Mouse (Mus musculus) hindbrain, embryonic 11.5 days (tissue): Measurements from ENCODE around the gene Acp5. TPM values are rescaled to one million over a fixed set of nuclear protein-coding genes. Genes with fewer than 3 reads are reported as not detected.

Experiments used
- ATAC-seq: fragments of 200-750 bp; cut with Nextera tagmentation; 2 replicates; pipeline ENCODE4 v1.8.0; 2017; ENCODE audit warnings: mild to moderate bottlenecking, moderate TSS enrichment, moderate library complexity; ENCODE audit not compliant: low FRiP score
- DNase-seq: peaks from one replicate; pipeline ENCODE4 v3.0.0-alpha.2; 2015; ENCODE audit warnings: low spot score
- H3K27ac ChIP-seq: fragments of 300-500 bp; sonication (generic); 2 replicates; pipeline ENCODE4 v1.5.1; 2014; ENCODE audit warnings: mild to moderate bottlenecking, low read depth, low read length
- H3K27me3 ChIP-seq: fragments of 300-500 bp; sonication (generic); 2 replicates; pipeline ENCODE4 v1.6.1; 2014; ENCODE audit warnings: mild to moderate bottlenecking, low read length, moderate library complexity, mixed read lengths; ENCODE audit not compliant: control insufficient read depth, insufficient read depth
- H3K36me3 ChIP-seq: fragments of 300-500 bp; sonication (generic); 2 replicates; pipeline ENCODE4 v1.6.1; 2014; ENCODE audit warnings: mild to moderate bottlenecking, low read length, moderate library complexity, mixed read lengths; ENCODE audit not compliant: control insufficient read depth, insufficient read depth
- H3K4me1 ChIP-seq: fragments of 300-500 bp; sonication (generic); replicated peaks from 2 replicates; pipeline ENCODE4 v1.6.1; 2014; ENCODE audit warnings: low read length, mixed read lengths; ENCODE audit not compliant: control insufficient read depth, insufficient read depth
- H3K4me2 ChIP-seq: fragments of 300-500 bp; sonication (generic); replicated peaks from 2 replicates; pipeline ENCODE4 v1.6.1; 2014; ENCODE audit warnings: mild to moderate bottlenecking, low read depth, low read length
- H3K4me3 ChIP-seq: fragments of 300-500 bp; sonication (generic); 2 replicates; pipeline ENCODE4 v1.5.1; 2014; ENCODE audit warnings: low read depth, low read length
- H3K9ac ChIP-seq: fragments of 300-500 bp; sonication (generic); 2 replicates; pipeline ENCODE4 v1.6.1; 2014; ENCODE audit warnings: low read depth, low read length
- H3K9me3 ChIP-seq: fragments of 300-500 bp; sonication (generic); 2 replicates; pipeline ENCODE4 v1.6.1; 2016; ENCODE audit warnings: low read length; ENCODE audit not compliant: control insufficient read depth
- WGBS: fragments of 180-500 bp; shearing (Covaris S2); extraction: QIAGEN DNeasy Blood & Tissue Kit; methylation state at CpG from one replicate; pipeline ENCODE4 v1.1.7; 2014; 5-methylcytosine and 5-hydroxymethylcytosine counted together
- polyA plus RNA-seq: library from polyadenylated mRNA; unstranded; fragments of >200 nt; fragmentation: Nextera tagmentation; extraction: Ambion mirVana; gene quantifications from 2 replicates; pipeline ENCODE4 v1.2.1, GENCODE M21; 2014

The Acp5 gene
- polyA plus RNA-seq = 17.1 and 18.7 TPM in 2 replicates

GRCm38 (mm10) chr9:22135644-22136390 is at the start of gene Acp5:
Acp5 (minus strand) TSS chr9:22135711.
- no peak within 1 kb of the TSS for H3K27ac ChIP-seq
- no peak within 1 kb of the TSS for H3K9ac ChIP-seq
- H3K4me3 ChIP-seq = no peak within 1 kb of the TSS
- DNase-seq = no peak
- no peaks in the 10 kb centered on the region for H3K36me3 ChIP-seq
- 0 out of 2 replicates have a peak, but pooled peaks cover 2% of the 10 kb centered on the region for H3K4me1 ChIP-seq
- WGBS = 68% methylated on average over 7 of the region's 7 CpGs
- no peak within 1 kb of the TSS for H3K4me2 ChIP-seq
- no peak for ATAC-seq
- H3K27me3 ChIP-seq = peaks cover 13% of the 10 kb centered on the region
- H3K9me3 ChIP-seq = no peaks in the 10 kb centered on the region

DNA sequence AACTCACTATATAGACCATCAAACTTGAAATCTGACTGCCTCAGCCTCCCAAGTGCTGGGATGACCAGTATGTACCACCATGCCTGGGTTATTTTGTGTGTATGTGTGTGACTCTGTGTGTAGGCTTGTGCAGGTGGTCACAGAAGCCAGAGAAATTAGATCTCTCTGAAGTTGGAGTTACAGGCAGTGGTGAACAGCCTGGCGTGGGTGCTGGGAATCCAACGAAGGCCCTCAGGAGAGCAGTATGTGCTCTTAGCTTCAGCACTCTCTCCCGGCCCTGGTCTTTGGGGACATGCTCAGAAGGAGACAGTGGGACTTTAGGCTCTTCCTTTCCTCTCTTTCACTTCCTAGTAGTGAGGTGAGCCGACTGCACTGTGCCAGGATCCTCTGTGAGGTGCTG is 36.8 kb upstream of the Acp5 start:
- WGBS = 90% methylated on average over 4 of the region's 4 CpGs
- Histone ChIP-seq H3K9ac (no peak overlapping the region), H3K9me3 (no peaks in the 10 kb centered on the region), H3K4me3 (no peak overlapping the region), H3K36me3 (no peaks in the 10 kb centered on the region), H3K4me2 (no peak overlapping the region), H3K27ac (no peak overlapping the region), H3K27me3 (no peaks in the 10 kb centered on the region), H3K4me1 (no peaks in the 10 kb centered on the region)
- ATAC-seq = no peak
- no peak for DNase-seq

- H3K9ac ChIP-seq = no peak overlapping the region
- H3K4me1 ChIP-seq = no peaks in the 10 kb centered on the region
- no peaks in the 10 kb centered on the region for H3K9me3 ChIP-seq
- H3K4me2 ChIP-seq = no peak overlapping the region
- ATAC-seq = no peak
- 92% methylated on average over 11 of the region's 11 CpGs for WGBS
- H3K36me3 ChIP-seq = no peaks in the 10 kb centered on the region
- H3K27ac ChIP-seq = no peak overlapping the region
- no peaks in the 10 kb centered on the region; the same call in 1 of the 2 replicates for H3K27me3 ChIP-seq
- no peak overlapping the region for H3K4me3 ChIP-seq
- no peak for DNase-seq
Measured at GRCm38 (mm10) chr9:22169327-22169726, 33.8 kb upstream of the Acp5 start.

DNA sequence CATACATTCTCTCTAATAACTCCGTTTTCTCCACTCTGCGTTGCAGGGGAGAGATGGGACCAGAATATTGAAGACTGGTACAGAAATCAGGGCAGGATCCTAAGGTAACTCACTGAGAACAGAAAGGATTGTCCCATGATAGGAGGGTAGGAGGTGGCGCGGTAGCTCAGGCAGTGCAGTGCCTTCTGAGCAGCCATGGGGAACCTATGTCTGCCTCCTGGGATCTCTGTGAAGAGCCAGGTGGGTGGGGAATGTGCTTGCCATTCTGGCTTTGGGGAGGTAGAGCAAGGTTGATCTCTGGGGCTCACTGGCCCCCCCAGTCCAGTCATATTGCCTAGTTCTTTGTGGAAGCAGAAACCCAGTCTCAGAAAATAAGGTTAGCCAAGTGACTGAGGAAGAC is 32.2 kb upstream of the Acp5 start:
- no peak overlapping the region for H3K4me3 ChIP-seq
- ATAC-seq = no peak
- no peaks in the 10 kb centered on the region; the same call in 1 of the 2 replicates for H3K27me3 ChIP-seq
- no peak for DNase-seq
- 89% methylated on average over 4 of the region's 4 CpGs for WGBS
- H3K4me2 ChIP-seq = no peak overlapping the region
- no peaks in the 10 kb centered on the region for H3K4me1 ChIP-seq
- H3K36me3 ChIP-seq = no peaks in the 10 kb centered on the region
- H3K27ac ChIP-seq = no peak overlapping the region
- no peak overlapping the region for H3K9ac ChIP-seq
- H3K9me3 ChIP-seq = no peaks in the 10 kb centered on the region

DNA sequence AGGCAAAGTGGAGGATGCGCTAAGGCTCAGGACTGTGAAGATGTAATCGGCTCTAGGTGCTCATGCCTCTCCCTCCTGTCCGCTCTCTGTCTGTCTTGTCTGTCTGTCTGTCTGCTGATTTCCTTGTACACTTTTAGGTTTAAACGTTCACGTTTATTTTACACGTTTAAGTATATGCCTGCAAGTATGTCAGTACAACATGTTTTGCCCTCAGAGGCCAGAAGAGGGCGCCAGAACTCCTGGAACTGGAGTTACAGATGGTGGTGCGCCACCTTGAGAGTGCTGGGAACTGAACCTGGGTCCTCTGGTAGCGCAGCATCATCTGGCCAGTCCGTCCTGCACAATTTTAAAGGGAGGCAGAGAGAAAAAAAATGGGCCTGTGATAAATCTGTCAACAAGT is 31.2 kb upstream of the Acp5 start:
- H3K9ac ChIP-seq = no peak overlapping the region
- DNase-seq (no peak), ATAC-seq (no peak)
- no peak overlapping the region for H3K4me3 ChIP-seq
- H3K4me2 ChIP-seq = no peak overlapping the region
- H3K27ac ChIP-seq = no peak overlapping the region
- 93% methylated on average over 10 of the region's 10 CpGs for WGBS
- no peaks in the 10 kb centered on the region for H3K9me3 ChIP-seq
- no peaks in the 10 kb centered on the region for H3K36me3 ChIP-seq
- no peaks in the 10 kb centered on the region for H3K4me1 ChIP-seq
- no peaks in the 10 kb centered on the region; the same call in 1 of the 2 replicates for H3K27me3 ChIP-seq

DNA sequence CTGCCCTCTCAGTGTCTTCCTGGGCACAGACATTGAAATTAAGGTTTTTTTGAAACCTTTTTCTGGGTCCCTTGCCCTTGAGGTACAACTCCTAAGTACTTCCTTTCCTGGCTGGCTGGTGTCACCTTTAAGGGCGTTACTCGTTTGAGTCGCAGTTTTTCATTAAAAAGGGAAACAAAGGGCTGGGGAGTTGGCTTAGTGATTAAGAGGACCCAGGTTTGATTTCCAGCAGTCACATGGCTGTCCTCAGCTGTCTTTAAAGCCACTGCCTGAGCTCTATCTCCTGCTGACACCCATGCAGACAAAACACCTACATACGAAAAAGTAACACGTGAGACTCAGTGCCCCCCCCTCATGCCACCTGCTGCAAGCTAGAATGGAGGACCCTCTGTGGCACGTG is 30.5 kb upstream of the Acp5 start:
- Histone ChIP-seq H3K4me1 (no peaks in the 10 kb centered on the region), H3K27ac (no peak overlapping the region), H3K27me3 (no peaks in the 10 kb centered on the region; the same call in 1 of the 2 replicates), H3K9me3 (no peaks in the 10 kb centered on the region), H3K36me3 (no peaks in the 10 kb centered on the region), H3K4me3 (no peak overlapping the region), H3K9ac (no peak overlapping the region), H3K4me2 (no peak overlapping the region)
- ATAC-seq = no peak
- 50% methylated on average over 6 of the region's 6 CpGs for WGBS
- no peak for DNase-seq

GRCm38 (mm10) chr9:22164711-22165668 is 29.5 kb upstream of the Acp5 start:
- DNase-seq = peak; percentile 78
- 2% methylated on average over 51 of the region's 54 CpGs for whole genome bisulfite sequencing

GRCm38 (mm10) chr9:22162912-22163311 is 27.4 kb upstream of the Acp5 start:
- H3K9ac ChIP-seq = no peak overlapping the region
- DNase-seq = no peak
- H3K4me1 ChIP-seq = no peaks in the 10 kb centered on the region
- no peak for ATAC-seq
- no peaks in the 10 kb centered on the region for H3K9me3 ChIP-seq
- no peak overlapping the region for H3K4me3 ChIP-seq
- no peaks in the 10 kb centered on the region for H3K36me3 ChIP-seq
- WGBS = 87% methylated on average over 7 of the region's 7 CpGs
- no peaks in the 10 kb centered on the region; the same call in 1 of the 2 replicates for H3K27me3 ChIP-seq
- no peak overlapping the region for H3K4me2 ChIP-seq
- H3K27ac ChIP-seq = no peak overlapping the region

More at GRCm38 (mm10) chr9:22164711-22165668, 29.5 kb upstream of the Acp5 start:
- H3K9ac ChIP-seq = peak overlapping the region; percentile 69
- no peaks in the 10 kb centered on the region for H3K36me3 ChIP-seq
- H3K27me3 ChIP-seq = no peaks in the 10 kb centered on the region; the same call in 1 of the 2 replicates
- peak overlapping the region; percentile 64 for H3K4me3 ChIP-seq
- no peaks in the 10 kb centered on the region for H3K9me3 ChIP-seq
- H3K4me2 ChIP-seq = peak overlapping the region; percentile 99
- H3K27ac ChIP-seq = 0 out of 2 replicates have a peak overlapping the region, but pooled peaks have one; percentile 24
- ATAC-seq = peak; percentile 83
- no peaks in the 10 kb centered on the region for H3K4me1 ChIP-seq
